25 mouse cellular contexts compared by ENCODE assay signal in genomic region chr14:107448201-107448600, GRCm38 (mm10).
A peak's percentile ranks its signal among the peaks of the same experiment; 100 is the strongest.
DNase-seq lines count a peak whose midpoint lies in the region; ATAC-seq and TF ChIP-seq lines count a peak whose summit lies in the region.
"Had no signal": no experiment of that assay in that cellular context is flagged by ENCODE, and none has a peak within 500 bp of the region (broad histone marks: within the 10 kb centered on the region; RNA-seq: fewer than 3 reads in every experiment).

No protein-coding gene starts in this region.

- in situ Hi-C loops in ES-E14 (cut with MboI; ENCODE audit: low sequenced_read_pairs in 2 of 2, unreplicated experiment in 2 of 2): no loop called here

- no peak overlapping the region for H3K4me2 ChIP-seq in lung, postnatal 0 days (replicated peaks; ENCODE audit: low read depth, low read length)
- H3K4me2 ChIP-seq: forebrain, embryonic 13.5 days; heart, embryonic 11.5 days; hindbrain, embryonic 12.5 days; hindbrain, embryonic 15.5 days had no signal

- no peak overlapping the region for H3K4me3 ChIP-seq in lung, postnatal 0 days (ENCODE audit: low read depth, low read length)
- no peak overlapping the region for H3K4me3 ChIP-seq in ES-E14 (ENCODE audit: insufficient read depth in 1 of 2, low read depth in 1 of 2, low read length in 2 of 2, poor library complexity in 1 of 2, severe bottlenecking in 1 of 2)
- H3K4me3 ChIP-seq: forebrain, embryonic 10.5 days; forebrain, embryonic 13.5 days; gastrocnemius, adult 2 months; hindbrain, embryonic 12.5 days; hindbrain, embryonic 15.5 days had no signal

- H3K9ac ChIP-seq in lung, postnatal 0 days (replicated peaks; ENCODE audit: low read depth): no peak overlapping the region
- no peak overlapping the region for H3K9ac ChIP-seq in ES-E14 (ENCODE audit: insufficient read depth, low read depth, low read length, poor library complexity, severe bottlenecking)
- H3K9ac ChIP-seq: forebrain, embryonic 13.5 days; hindbrain, embryonic 12.5 days; hindbrain, embryonic 15.5 days had no signal

- H3K4me1 ChIP-seq in lung, postnatal 0 days (ENCODE audit: insufficient read depth, low read depth, low read length): no peaks in the 10 kb centered on the region
- H3K4me1 ChIP-seq in ES-E14 (ENCODE audit: control insufficient read depth in 2 of 2, insufficient read depth in 2 of 2, low read length in 2 of 2, poor library complexity in 1 of 2): peaks cover 0 to 7% of the 10 kb centered on the region in 2 experiments; a peak in 3 of 4 replicates
- H3K4me1 ChIP-seq: forebrain, embryonic 10.5 days; forebrain, embryonic 13.5 days; hindbrain, embryonic 12.5 days; hindbrain, embryonic 15.5 days had no signal

- no peaks in the 10 kb centered on the region for H3K36me3 ChIP-seq in lung, postnatal 0 days (ENCODE audit: insufficient read depth, low read length)
- no peaks in the 10 kb centered on the region for H3K36me3 ChIP-seq in ES-E14 (ENCODE audit: control insufficient read depth, insufficient read depth, low read length, poor library complexity, severe bottlenecking)
- H3K36me3 ChIP-seq: forebrain, embryonic 10.5 days; G1E; hindbrain, embryonic 12.5 days; hindbrain, embryonic 15.5 days had no signal

- no peaks in the 10 kb centered on the region for H3K27me3 ChIP-seq in lung, postnatal 0 days (replicated peaks; ENCODE audit: insufficient read depth, low read length)
- H3K27me3 ChIP-seq: forebrain, embryonic 13.5 days; hindbrain, embryonic 12.5 days; hindbrain, embryonic 15.5 days; Patski had no signal

- H3K9me3 ChIP-seq in lung, postnatal 0 days (ENCODE audit: low read length): no peaks in the 10 kb centered on the region
- H3K9me3 ChIP-seq in ES-E14 (ENCODE audit: control insufficient read depth, insufficient read depth, low read depth, low read length): no peaks in the 10 kb centered on the region
- H3K9me3 ChIP-seq: forebrain, embryonic 13.5 days; hindbrain, embryonic 12.5 days; hindbrain, embryonic 15.5 days had no signal

- H3K27ac ChIP-seq in lung, postnatal 0 days (ENCODE audit: low read length): no peak overlapping the region
- H3K27ac ChIP-seq in ES-E14 (ENCODE audit: insufficient read depth, low read depth, low read length, poor library complexity, severe bottlenecking): no peak overlapping the region
- H3K27ac ChIP-seq: forebrain, embryonic 10.5 days; forebrain, embryonic 13.5 days; gastrocnemius, adult 2 months; hindbrain, embryonic 12.5 days; hindbrain, embryonic 15.5 days had no signal

- ATAC-seq in lung, postnatal 0 days: 0 out of 2 replicates have a peak, but pooled peaks have one; percentile 30
- ATAC-seq: activated CD4-positive, CD25-positive, alpha-beta regulatory T cell, adult 4 months; CD4-positive, CD25-positive, alpha-beta regulatory T cell, adult 4 months; forebrain, embryonic 13.5 days; forebrain, embryonic 16.5 days; Patski had no signal

- no peak for TF ChIP-seq CTCF in lung, postnatal 0 days (IDR thresholded peaks at IDR 0.05)

- TF ChIP-seq EP300 in lung, postnatal 0 days (IDR thresholded peaks at IDR 0.05): no peak

- peak; percentile 20 for DNase-seq in kidney, adult 9 months
- no peak for DNase-seq in kidney, postnatal 4 days
- peak; percentile 8 for DNase-seq in lung, postnatal 0 days (ENCODE audit: low spot score)
- no peak for DNase-seq in lung, postnatal 10 days
- DNase-seq in ES-E14 (ENCODE audit: low read depth, low spot score): peak; percentile 47
- peak; percentile 92 for DNase-seq in ZHBTc4 (ENCODE audit: low read depth, low spot score)
- no peak for DNase-seq in adrenal gland, postnatal 14 days
- DNase-seq: adrenal gland, adult 8-10 months; adrenal gland, postnatal 36 days; cerebellum, adult 18-20 months; cerebellum, adult 9-10 months; cerebellum, postnatal 14 days; gastrocnemius, adult 2 months; gastrocnemius, postnatal 14 days; heart, adult 11 months had no signal

TF ChIP-seq in ES-E14, 5 proteins besides CTCF, POLR2A, EP300 and RAD21:
- TF ChIP-seq ZNF384 (IDR thresholded peaks at IDR 0.05; ENCODE audit: low read depth, low read length): no peak

Comparison
In these comparisons a context has a peak if more than half of its experiments do, and no peak if none do; other contexts are left out.
1. DNase-seq: peak in kidney, adult 9 months (single experiment), lung, postnatal 0 days (single experiment), ES-E14 (single experiment) and ZHBTc4 (single experiment); none in kidney, postnatal 4 days (0 of 2), lung, postnatal 10 days (single experiment) and adrenal gland, postnatal 14 days (single experiment).